Comparison of ENCODE assay signal across 8 mouse cellular contexts in the genomic region with DNA sequence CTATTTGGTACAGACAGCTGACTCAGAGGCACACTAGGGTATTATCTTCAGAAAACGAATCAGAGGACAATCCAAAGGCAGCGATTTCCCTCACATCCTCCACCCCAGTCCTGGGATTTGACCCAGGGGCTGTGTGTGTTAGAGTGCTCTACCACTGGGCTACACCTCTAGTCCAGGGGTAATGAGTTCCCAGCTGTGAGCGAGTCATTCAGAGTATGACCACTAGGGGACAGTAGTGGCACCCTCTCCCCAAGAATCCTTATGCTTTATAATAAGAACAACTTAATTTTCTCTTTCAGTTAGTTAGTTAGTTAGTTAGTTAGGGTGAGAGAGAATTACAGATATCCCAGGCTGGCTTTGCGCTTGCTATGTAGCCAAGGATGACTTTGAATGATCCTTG. TPM values are rescaled to one million over a fixed set of nuclear protein-coding genes. Genes with fewer than 3 reads are reported as not detected.
DNase-seq lines count a peak whose midpoint lies in the region; ATAC-seq lines count a peak whose summit lies in the region.
"Had no signal": no experiment of that assay in that cellular context is flagged by ENCODE, and none has a peak within 500 bp of the region (broad histone marks: within the 10 kb centered on the region; RNA-seq: fewer than 3 reads in every experiment).

No protein-coding gene starts in this region.

- peak; percentile 46 for DNase-seq in layer of hippocampus, adult 11-12 months (ENCODE audit: low spot score)
- DNase-seq in layer of hippocampus, postnatal 36 days = no peak
- peak; percentile 80 for DNase-seq in NIH3T3 (ENCODE audit: low read depth)
- DNase-seq in cerebellum, postnatal 25 days = peak; percentile 16 to 53
- no peak for DNase-seq in liver, embryonic 13.5 days
- DNase-seq in spleen, postnatal 4 days (ENCODE audit: low spot score in 2 of 2) = peak; percentile 65 to 82
- no peak for DNase-seq in left cerebral cortex, adult 8-10 months (ENCODE audit: low spot score in 2 of 2)

- 0 out of 2 replicates have a peak, but pooled peaks have one; percentile 45 for ATAC-seq in liver, embryonic 13.5 days (ENCODE audit: low read depth)

- no peaks in the 10 kb centered on the region for H3K9me3 ChIP-seq in liver, embryonic 13.5 days (replicated peaks)

- no peaks in the 10 kb centered on the region for H3K4me1 ChIP-seq in liver, embryonic 13.5 days (replicated peaks)

- peaks cover 54% of the 10 kb centered on the region for H3K36me3 ChIP-seq in liver, embryonic 13.5 days

- no peak overlapping the region for H3K9ac ChIP-seq in liver, embryonic 13.5 days

- no peak overlapping the region for H3K4me3 ChIP-seq in liver, embryonic 13.5 days (replicated peaks)
- H3K4me3 ChIP-seq: erythroblast, embryonic 14.5 days had no signal

- no peak overlapping the region for H3K4me2 ChIP-seq in liver, embryonic 13.5 days

- H3K27me3 ChIP-seq in liver, embryonic 13.5 days = no peaks in the 10 kb centered on the region

- H3K27ac ChIP-seq in liver, embryonic 13.5 days = no peak overlapping the region

- 53% methylated on average over 4 of the region's 4 CpGs for WGBS in liver, embryonic 13.5 days (ENCODE audit: insufficient replicate concordance)

RNA-seq across cellular contexts. Expression of a gene that starts 14.7 kb away (rescaled TPM):
- total RNA-seq in layer of hippocampus, postnatal 36 days (2021) = 10 to 100 TPM; 26.5 to 30.3 TPM
- 1.0 and 1.2 TPM in 2 replicates for polyA plus RNA-seq in liver, embryonic 13.5 days (2015; fragmentation: Nextera tagmentation; extraction: Ambion mirVana)
- total RNA-seq in left cerebral cortex, adult 8-10 months (2022) = 10 to 100 TPM; 27.5 to 28.4 (median 28.0) TPM

RNA-seq across cellular contexts. Expression of a gene that starts 21.6 kb away (rescaled TPM):
- under 1 TPM; 0.47 to 0.63 TPM for total RNA-seq in layer of hippocampus, postnatal 36 days (2021)
- 1.1 and 1.3 TPM in 2 replicates for polyA plus RNA-seq in liver, embryonic 13.5 days (2015; fragmentation: Nextera tagmentation; extraction: Ambion mirVana)
- 1 to 10 TPM in 3 of 4 experiments, under 1 TPM in 1; 0.78 to 6.1 (median 2.8) TPM for total RNA-seq in left cerebral cortex, adult 8-10 months (2022)
- polyA plus RNA-seq: erythroblast, embryonic 14.5 days had no signal

RNA-seq across cellular contexts. Expression of a gene that starts 32.9 kb away (rescaled TPM):
- total RNA-seq in layer of hippocampus, postnatal 36 days (2021) = 100 to 1,000 TPM; 110 to 121 TPM
- 18.6 and 21.4 TPM in 2 replicates for polyA plus RNA-seq in liver, embryonic 13.5 days (2015; fragmentation: Nextera tagmentation; extraction: Ambion mirVana)
- total RNA-seq in left cerebral cortex, adult 8-10 months (2022) = 100 to 1,000 TPM in 3 of 4 experiments, 10 to 100 TPM in 1; 95.5 to 112 (median 107) TPM

RNA-seq across cellular contexts. Expression of a gene that starts 39.9 kb away (rescaled TPM):
- total RNA-seq in layer of hippocampus, postnatal 36 days (2021) = 100 to 1,000 TPM; 205 to 211 TPM
- 24.9 and 27.8 TPM in 2 replicates for polyA plus RNA-seq in liver, embryonic 13.5 days (2015; fragmentation: Nextera tagmentation; extraction: Ambion mirVana)
- total RNA-seq in left cerebral cortex, adult 8-10 months (2022) = 100 to 1,000 TPM; 179 to 215 (median 196) TPM

Comparison
In these comparisons a context has a peak if more than half of its experiments do, and no peak if none do; other contexts are left out.
1. DNase-seq: peak in layer of hippocampus, adult 11-12 months (single experiment), NIH3T3 (single experiment), cerebellum, postnatal 25 days (2 of 2) and spleen, postnatal 4 days (2 of 2); none in layer of hippocampus, postnatal 36 days (0 of 2), liver, embryonic 13.5 days (single experiment) and left cerebral cortex, adult 8-10 months (0 of 2).